Mouse (Mus musculus): ENCODE data around the gene Olfr1135.

- no peak for TF ChIP-seq GATA1 (IDR thresholded peaks at IDR 0.05; ENCODE audit: borderline replicate concordance, low read length)
- no peak for TF ChIP-seq FLI1 (IDR thresholded peaks at IDR 0.05; ENCODE audit: low read length)
Observed at GRCm38 (mm10) chr2:87658360-87658759, 15.1 kb downstream of the Olfr1135 start, which contains the start of gene Olfr1134.

All from megakaryocyte, embryonic 14.5 days (primary cell).